ENCODE assay signal across 7 mouse cellular contexts in genomic region chr6:88899086-88899485, GRCm38 (mm10). TPM values are rescaled to one million over a fixed set of nuclear protein-coding genes. Genes with fewer than 3 reads are reported as not detected.
DNase-seq lines count a peak whose midpoint lies in the region; ATAC-seq and TF ChIP-seq lines count a peak whose summit lies in the region.

No protein-coding gene starts in this region.

- 0 out of 2 replicates have a peak overlapping the region, but pooled peaks have one; percentile 9 for H3K27ac ChIP-seq in lung, embryonic 14.5 days (ENCODE audit: low read depth)
- no peak overlapping the region for H3K27ac ChIP-seq in forebrain, embryonic 15.5 days (replicated peaks)
- no peak overlapping the region for H3K27ac ChIP-seq in limb, embryonic 11.5 days (replicated peaks; ENCODE audit: low read depth, low read length)
- H3K27ac ChIP-seq in neural tube, embryonic 14.5 days (ENCODE audit: low read depth, low read length) = no peak overlapping the region

- TF ChIP-seq CTCF in lung, embryonic 14.5 days (IDR thresholded peaks at IDR 0.05; ENCODE audit: low read depth) = no peak

- H3K9me3 ChIP-seq in lung, embryonic 14.5 days (ENCODE audit: low read depth, low read length) = no peaks in the 10 kb centered on the region
- no peaks in the 10 kb centered on the region for H3K9me3 ChIP-seq in forebrain, embryonic 15.5 days
- H3K9me3 ChIP-seq in limb, embryonic 11.5 days (ENCODE audit: control insufficient read depth, low read length) = no peaks in the 10 kb centered on the region
- H3K9me3 ChIP-seq in neural tube, embryonic 14.5 days (ENCODE audit: control insufficient read depth, low read length) = no peaks in the 10 kb centered on the region

- DNase-seq in lung, embryonic 14.5 days = no peak
- DNase-seq in lung, postnatal 25 days (ENCODE audit: low spot score) = no peak
- no peak for DNase-seq in limb, embryonic 11.5 days (ENCODE audit: low spot score)
- no peak for DNase-seq in kidney, adult 18-20 months
- no peak for DNase-seq in urinary bladder, postnatal 25 days (ENCODE audit: low spot score)

- peak overlapping the region; percentile 66 for H3K4me2 ChIP-seq in lung, embryonic 14.5 days
- peak overlapping the region; percentile 84 for H3K4me2 ChIP-seq in forebrain, embryonic 15.5 days (replicated peaks)
- no peak overlapping the region for H3K4me2 ChIP-seq in limb, embryonic 11.5 days (ENCODE audit: low read depth, severe bottlenecking)
- peak overlapping the region; percentile 86 for H3K4me2 ChIP-seq in neural tube, embryonic 14.5 days (ENCODE audit: low read depth, low read length)

- H3K9ac ChIP-seq in lung, embryonic 14.5 days = no peak overlapping the region
- no peak overlapping the region for H3K9ac ChIP-seq in forebrain, embryonic 15.5 days (replicated peaks)
- H3K9ac ChIP-seq in limb, embryonic 11.5 days (ENCODE audit: low read length) = 0 out of 2 replicates have a peak overlapping the region, but pooled peaks have one; percentile 37
- H3K9ac ChIP-seq in neural tube, embryonic 14.5 days (replicated peaks; ENCODE audit: low read depth, low read length) = no peak overlapping the region

- H3K27me3 ChIP-seq in lung, embryonic 14.5 days (ENCODE audit: insufficient read depth, low read length) = no peaks in the 10 kb centered on the region
- H3K27me3 ChIP-seq in forebrain, embryonic 15.5 days = no peaks in the 10 kb centered on the region
- no peaks in the 10 kb centered on the region for H3K27me3 ChIP-seq in limb, embryonic 11.5 days (ENCODE audit: control insufficient read depth, insufficient read depth, low read length)
- no peaks in the 10 kb centered on the region for H3K27me3 ChIP-seq in neural tube, embryonic 14.5 days (ENCODE audit: control insufficient read depth, insufficient read depth, low read length)

- peaks cover 15% of the 10 kb centered on the region for H3K4me1 ChIP-seq in lung, embryonic 14.5 days (ENCODE audit: insufficient read depth)
- H3K4me1 ChIP-seq in forebrain, embryonic 15.5 days = peaks cover 41% of the 10 kb centered on the region
- peaks cover 29% of the 10 kb centered on the region for H3K4me1 ChIP-seq in limb, embryonic 11.5 days (ENCODE audit: control insufficient read depth, insufficient read depth, low read length)
- peaks cover 17% of the 10 kb centered on the region for H3K4me1 ChIP-seq in neural tube, embryonic 14.5 days (ENCODE audit: control insufficient read depth, insufficient read depth, low read length)

- 50% methylated on average over 4 of the region's 4 CpGs for WGBS in lung, embryonic 14.5 days
- 54% methylated on average over 4 of the region's 4 CpGs for WGBS in forebrain, embryonic 15.5 days
- WGBS in limb, embryonic 11.5 days = 65% methylated on average over 4 of the region's 4 CpGs
- WGBS in neural tube, embryonic 14.5 days = 60% methylated on average over 4 of the region's 4 CpGs

- ATAC-seq in lung, embryonic 14.5 days (ENCODE audit: insufficient read depth) = no peak
- no peak for ATAC-seq in forebrain, embryonic 15.5 days (replicated peaks)
- ATAC-seq in limb, embryonic 11.5 days (ENCODE audit: insufficient number of reproducible peaks, low FRiP score, low TSS enrichment, low read depth) = no peak
- no peak for ATAC-seq in neural tube, embryonic 14.5 days (ENCODE audit: low read depth)

- H3K4me3 ChIP-seq in lung, embryonic 14.5 days (ENCODE audit: low read depth, low read length) = peak overlapping the region; percentile 81; the same call in 1 of the 2 replicates
- H3K4me3 ChIP-seq in forebrain, embryonic 15.5 days = peak overlapping the region; percentile 60; the same call in 1 of the 2 replicates
- no peak overlapping the region for H3K4me3 ChIP-seq in limb, embryonic 11.5 days (ENCODE audit: low read depth, low read length)
- H3K4me3 ChIP-seq in neural tube, embryonic 14.5 days (ENCODE audit: low read depth, low read length) = peak overlapping the region; percentile 47; the same call in 1 of the 2 replicates

- H3K36me3 ChIP-seq in lung, embryonic 14.5 days (ENCODE audit: insufficient read depth) = peaks cover 32% of the 10 kb centered on the region
- H3K36me3 ChIP-seq in forebrain, embryonic 15.5 days = no peaks in the 10 kb centered on the region
- H3K36me3 ChIP-seq in limb, embryonic 11.5 days (ENCODE audit: control insufficient read depth, insufficient read depth, low read length) = peaks cover 20% of the 10 kb centered on the region
- H3K36me3 ChIP-seq in neural tube, embryonic 14.5 days (ENCODE audit: control insufficient read depth, insufficient read depth, low read length) = no peaks in the 10 kb centered on the region

RNA-seq across cellular contexts. Expression of gene Mcm2, which starts 0.5 kb away (rescaled TPM):
- polyA plus RNA-seq in lung, embryonic 14.5 days (2014; fragmentation: Nextera tagmentation; extraction: Ambion mirVana) = 153 and 164 TPM in 2 replicates
- 70.0 and 75.2 TPM in 2 replicates for polyA plus RNA-seq in forebrain, embryonic 15.5 days (2015; fragmentation: Nextera tagmentation; extraction: Ambion mirVana)
- 228 and 240 TPM in 2 replicates for polyA plus RNA-seq in limb, embryonic 11.5 days (2014; fragmentation: Nextera tagmentation; extraction: Ambion mirVana)
- polyA plus RNA-seq in neural tube, embryonic 14.5 days (2014; fragmentation: Nextera tagmentation; extraction: Ambion mirVana) = 15.1 and 22.6 TPM in 2 replicates

RNA-seq across cellular contexts. Expression of gene Tpra1, which starts 3.0 kb away (rescaled TPM):
- polyA plus RNA-seq in lung, embryonic 14.5 days (2014; fragmentation: Nextera tagmentation; extraction: Ambion mirVana) = 49.4 and 53.6 TPM in 2 replicates
- 61.5 and 64.1 TPM in 2 replicates for polyA plus RNA-seq in forebrain, embryonic 15.5 days (2015; fragmentation: Nextera tagmentation; extraction: Ambion mirVana)
- 45.4 and 47.8 TPM in 2 replicates for polyA plus RNA-seq in limb, embryonic 11.5 days (2014; fragmentation: Nextera tagmentation; extraction: Ambion mirVana)
- 54.2 and 58.0 TPM in 2 replicates for polyA plus RNA-seq in neural tube, embryonic 14.5 days (2014; fragmentation: Nextera tagmentation; extraction: Ambion mirVana)

RNA-seq across cellular contexts. Expression of gene Podxl2, which starts 24.2 kb away (rescaled TPM):
- 52.0 and 56.7 TPM in 2 replicates for polyA plus RNA-seq in lung, embryonic 14.5 days (2014; fragmentation: Nextera tagmentation; extraction: Ambion mirVana)
- polyA plus RNA-seq in forebrain, embryonic 15.5 days (2015; fragmentation: Nextera tagmentation; extraction: Ambion mirVana) = 590 and 608 TPM in 2 replicates
- polyA plus RNA-seq in limb, embryonic 11.5 days (2014; fragmentation: Nextera tagmentation; extraction: Ambion mirVana) = 49.3 and 50.2 TPM in 2 replicates
- 579 and 634 TPM in 2 replicates for polyA plus RNA-seq in neural tube, embryonic 14.5 days (2014; fragmentation: Nextera tagmentation; extraction: Ambion mirVana)

RNA-seq across cellular contexts. Expression of gene Abtb1, which starts 57.3 kb away (rescaled TPM):
- 29.5 and 34.7 TPM in 2 replicates for polyA plus RNA-seq in lung, embryonic 14.5 days (2014; fragmentation: Nextera tagmentation; extraction: Ambion mirVana)
- polyA plus RNA-seq in forebrain, embryonic 15.5 days (2015; fragmentation: Nextera tagmentation; extraction: Ambion mirVana) = 37.6 and 40.0 TPM in 2 replicates
- polyA plus RNA-seq in limb, embryonic 11.5 days (2014; fragmentation: Nextera tagmentation; extraction: Ambion mirVana) = 19.1 and 19.3 TPM in 2 replicates
- polyA plus RNA-seq in neural tube, embryonic 14.5 days (2014; fragmentation: Nextera tagmentation; extraction: Ambion mirVana) = 40.7 and 42.4 TPM in 2 replicates

Comparison
In these comparisons a context has a peak if more than half of its experiments do, and no peak if none do; other contexts are left out.
1. RNA of gene Podxl2, which starts 24.2 kb away (polyA plus RNA-seq): 579 to 634 TPM in neural tube, embryonic 14.5 days and 590 to 608 TPM in forebrain, embryonic 15.5 days; 52.0 to 56.7 TPM in lung, embryonic 14.5 days and 49.3 to 50.2 TPM in limb, embryonic 11.5 days; every median in the first group is over 10 times any median in the second.